12 mouse cellular contexts compared by ENCODE assay signal in genomic region chr7:98418031-98418805, GRCm38 (mm10). TPM values are rescaled to one million over a fixed set of nuclear protein-coding genes. Genes with fewer than 3 reads are reported as not detected.
A peak's percentile ranks its signal among the peaks of the same experiment; 100 is the strongest.
DNase-seq lines count a peak whose midpoint lies in the region; ATAC-seq and TF ChIP-seq lines count a peak whose summit lies in the region.
"Had no signal": no experiment of that assay in that cellular context is flagged by ENCODE, and none has a peak within 500 bp of the region (broad histone marks: within the 10 kb centered on the region; RNA-seq: fewer than 3 reads in every experiment).

No protein-coding gene starts in this region.

- 43% methylated on average over 17 of the region's 17 CpGs for WGBS in heart, adult 2 months
- WGBS in lung, embryonic 14.5 days: 54% methylated on average over 17 of the region's 17 CpGs
- 43% methylated on average over 17 of the region's 17 CpGs for WGBS in stomach, postnatal 0 days

- TF ChIP-seq EP300 in heart, adult 2 months (IDR thresholded peaks at IDR 0.05; ENCODE audit: insufficient read depth, low read depth, low read length): no peak
- TF ChIP-seq EP300 in stomach, postnatal 0 days (optimal IDR thresholded peaks at IDR 0.05): no peak

- no peak overlapping the region for H3K4me2 ChIP-seq in lung, embryonic 14.5 days
- no peak overlapping the region for H3K4me2 ChIP-seq in stomach, postnatal 0 days (replicated peaks; ENCODE audit: low read depth)
- H3K4me2 ChIP-seq: limb, embryonic 12.5 days had no signal

- H3K9me3 ChIP-seq in lung, embryonic 14.5 days (ENCODE audit: low read depth, low read length): no peaks in the 10 kb centered on the region
- H3K9me3 ChIP-seq in stomach, postnatal 0 days (ENCODE audit: control insufficient read depth, low read length): no peaks in the 10 kb centered on the region
- H3K9me3 ChIP-seq: limb, embryonic 12.5 days had no signal

- TF ChIP-seq POLR2A in heart, adult 2 months (IDR thresholded peaks at IDR 0.05; ENCODE audit: insufficient read depth, low read depth, low read length): no peak

- no peak overlapping the region for H3K4me3 ChIP-seq in heart, adult 2 months
- H3K4me3 ChIP-seq in lung, embryonic 14.5 days (ENCODE audit: low read depth, low read length): no peak overlapping the region
- H3K4me3 ChIP-seq in stomach, postnatal 0 days (ENCODE audit: low read depth, low read length): no peak overlapping the region
- H3K4me3 ChIP-seq: limb, embryonic 12.5 days had no signal

- ATAC-seq in lung, embryonic 14.5 days (ENCODE audit: insufficient read depth): no peak
- ATAC-seq in stomach, postnatal 0 days (ENCODE audit: low FRiP score, low TSS enrichment): peak; percentile 65

- peak in 1 of 2 experiments; percentile 13 for DNase-seq in heart, adult 2 months
- DNase-seq in heart, postnatal 4 days: no peak
- peak; percentile 34 for DNase-seq in lung, embryonic 14.5 days
- no peak for DNase-seq in lung, postnatal 36 days
- DNase-seq in layer of hippocampus, postnatal 36 days: peak; percentile 26 to 31
- no peak for DNase-seq in stomach, postnatal 0 days (ENCODE audit: low spot score)
- DNase-seq in urinary bladder, postnatal 25 days (ENCODE audit: low spot score): no peak
- DNase-seq in thymus, postnatal 25 days: no peak
- DNase-seq: cerebellum, adult 9-11 months had no signal

- H3K27ac ChIP-seq in heart, adult 2 months: peak overlapping the region; percentile 58
- H3K27ac ChIP-seq in lung, embryonic 14.5 days (ENCODE audit: low read depth): no peak overlapping the region
- H3K27ac ChIP-seq in stomach, postnatal 0 days (replicated peaks): 0 out of 2 replicates have a peak overlapping the region, but pooled peaks have one; percentile 2

- no peaks in the 10 kb centered on the region for H3K27me3 ChIP-seq in heart, adult 2 months (ENCODE audit: control insufficient read depth, insufficient read depth, low read length)
- no peaks in the 10 kb centered on the region for H3K27me3 ChIP-seq in lung, embryonic 14.5 days (ENCODE audit: insufficient read depth, low read length)
- no peaks in the 10 kb centered on the region for H3K27me3 ChIP-seq in stomach, postnatal 0 days (ENCODE audit: control insufficient read depth, insufficient read depth, low read length)
- H3K27me3 ChIP-seq: CH12.LX; limb, embryonic 12.5 days had no signal

- no peaks in the 10 kb centered on the region for H3K36me3 ChIP-seq in heart, adult 2 months (ENCODE audit: control insufficient read depth, insufficient read depth, low read length)
- H3K36me3 ChIP-seq in lung, embryonic 14.5 days (ENCODE audit: insufficient read depth): no peaks in the 10 kb centered on the region
- H3K36me3 ChIP-seq in stomach, postnatal 0 days (ENCODE audit: control insufficient read depth, insufficient read depth, low read length): no peaks in the 10 kb centered on the region
- H3K36me3 ChIP-seq: limb, embryonic 12.5 days had no signal

- H3K4me1 ChIP-seq in heart, adult 2 months (ENCODE audit: control insufficient read depth, insufficient read depth, low read length): peaks cover 2% of the 10 kb centered on the region; the same call in 1 of the 2 replicates
- H3K4me1 ChIP-seq in lung, embryonic 14.5 days (ENCODE audit: insufficient read depth): peaks cover 8% of the 10 kb centered on the region; the same call in 1 of the 2 replicates
- H3K4me1 ChIP-seq in stomach, postnatal 0 days (replicated peaks; ENCODE audit: control insufficient read depth, insufficient read depth): 0 out of 2 replicates have a peak, but pooled peaks cover 4% of the 10 kb centered on the region

- H3K79me2 ChIP-seq in heart, adult 2 months (replicated peaks; ENCODE audit: control insufficient read depth, insufficient read depth, low read length): no peaks in the 10 kb centered on the region

- intact Hi-C loops in heart, adult 2 months (cut with DNase I): no loop called here

- no peak for TF ChIP-seq CTCF in heart, adult 2 months (IDR thresholded peaks at IDR 0.05)
- TF ChIP-seq CTCF in lung, embryonic 14.5 days (IDR thresholded peaks at IDR 0.05; ENCODE audit: low read depth): no peak
- TF ChIP-seq CTCF in stomach, postnatal 0 days (IDR thresholded peaks at IDR 0.05; ENCODE audit: low read depth): no peak

- H3K9ac ChIP-seq in heart, adult 2 months (ENCODE audit: low read depth, low read length): no peak overlapping the region
- no peak overlapping the region for H3K9ac ChIP-seq in lung, embryonic 14.5 days
- no peak overlapping the region for H3K9ac ChIP-seq in stomach, postnatal 0 days (ENCODE audit: low read length)
- H3K9ac ChIP-seq: limb, embryonic 12.5 days had no signal

RNA-seq across cellular contexts. Expression of gene Gucy2d, which starts 22.0 kb away (rescaled TPM):
- under 1 TPM in 1 of 2 experiments, not detected in 1; 0.21 TPM for total RNA-seq in heart, adult 2 months (2021)
- polyA plus RNA-seq in heart, adult 2 months (2012; rRNA removed): 0.20 TPM in 1 of 2 replicates, not detected in the other
- not detected for total RNA-seq in heart, postnatal 4 days (2021)
- polyA plus RNA-seq in lung, embryonic 14.5 days (2014; fragmentation: Nextera tagmentation; extraction: Ambion mirVana): not detected in 2 replicates
- not detected for total RNA-seq in layer of hippocampus, postnatal 36 days (2021)
- polyA plus RNA-seq in stomach, postnatal 0 days (2015; fragmentation: Nextera tagmentation; extraction: Ambion mirVana): 0.02 TPM in 1 of 2 replicates, not detected in the other
- total RNA-seq: adrenal gland, adult 18-20 months; CH12.LX had no signal

RNA-seq across cellular contexts. Expression of gene Tsku, which starts 57.1 kb away (rescaled TPM):
- 1 to 10 TPM; 2.2 to 2.5 TPM for total RNA-seq in heart, adult 2 months (2021)
- polyA plus RNA-seq in heart, adult 2 months (2012; rRNA removed): 4.9 and 5.9 TPM in 2 replicates
- 1 to 10 TPM; 8.7 to 9.2 TPM for total RNA-seq in heart, postnatal 4 days (2021)
- 13.8 and 15.9 TPM in 2 replicates for polyA plus RNA-seq in lung, embryonic 14.5 days (2014; fragmentation: Nextera tagmentation; extraction: Ambion mirVana)
- 1 to 10 TPM; 1.4 TPM for total RNA-seq in layer of hippocampus, postnatal 36 days (2021)
- polyA plus RNA-seq in stomach, postnatal 0 days (2015; fragmentation: Nextera tagmentation; extraction: Ambion mirVana): 29.9 and 34.0 TPM in 2 replicates

Comparison
In these comparisons a context has a peak if more than half of its experiments do, and no peak if none do; other contexts are left out.
1. DNase-seq: peak in lung, embryonic 14.5 days (single experiment) and layer of hippocampus, postnatal 36 days (2 of 2); none in heart, postnatal 4 days (single experiment), lung, postnatal 36 days (single experiment), stomach, postnatal 0 days (single experiment), urinary bladder, postnatal 25 days (single experiment) and thymus, postnatal 25 days (single experiment).